Mouse (Mus musculus): ENCODE measurements around the gene Bcl2l10.

The Bcl2l10 gene

DNA sequence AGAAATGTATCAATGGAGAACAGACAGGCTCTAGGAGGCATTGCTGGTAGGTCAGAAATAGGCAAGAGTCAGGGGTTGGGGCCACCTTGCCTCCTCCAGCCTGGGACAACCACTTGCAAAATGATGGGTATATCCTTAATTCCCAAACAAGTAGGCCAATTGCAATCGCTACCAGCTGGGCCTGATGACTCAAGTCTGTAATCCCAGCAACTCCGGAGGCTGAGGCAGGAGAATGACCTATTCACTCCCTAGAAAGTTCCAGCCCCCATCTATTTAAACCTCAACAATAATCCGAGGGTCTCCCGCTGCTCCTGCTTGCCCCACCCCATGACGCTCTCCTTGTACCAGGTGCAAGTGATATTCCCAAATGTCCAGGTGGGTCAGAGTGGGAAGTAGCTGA lies at the start of gene Bcl2l10:
Gene Bcl2l10, plus strand, starts transcription at position 301 of the 400 bp plus-strand sequence.
- no peak for DNase-seq (ENCODE audit: low read depth, low spot score)

DNA sequence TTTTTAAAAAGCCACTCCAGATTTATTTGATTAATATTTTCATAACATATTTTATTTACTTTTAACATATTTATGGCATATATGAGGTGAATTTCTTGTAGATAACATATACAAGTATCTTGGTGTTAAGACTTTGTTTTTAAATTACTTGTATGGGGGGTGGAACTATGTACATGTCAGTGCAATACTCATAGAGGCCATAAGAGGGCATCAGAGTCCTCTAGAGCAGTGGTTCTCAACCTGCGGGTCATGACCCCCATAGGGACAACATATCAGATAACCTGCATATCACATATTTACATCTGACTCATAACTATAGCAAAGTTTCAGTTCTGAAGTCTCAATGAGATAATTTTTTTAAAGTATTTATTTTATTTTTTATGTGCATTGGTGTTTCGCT lies 48.2 kb upstream of the Bcl2l10 start:
- DNase-seq (ENCODE audit: low read depth, low spot score): no peak

DNA sequence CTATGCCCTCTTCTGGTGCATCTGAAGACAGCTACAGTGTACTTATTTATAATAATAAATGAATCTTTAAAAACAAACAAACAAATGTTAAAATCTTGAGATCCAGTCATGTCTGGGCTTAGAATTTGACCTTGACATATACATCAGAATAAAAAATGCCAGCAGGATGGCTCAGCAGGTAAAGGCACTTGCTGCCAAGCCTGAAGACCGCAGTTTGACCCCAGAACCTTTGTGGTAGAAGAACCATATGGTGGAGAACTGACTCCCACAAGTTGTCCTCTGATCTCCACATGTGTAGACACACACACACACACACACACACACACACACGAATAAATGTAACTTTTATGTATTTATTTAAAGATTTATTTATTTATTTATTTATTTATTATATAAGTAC lies 44.5 kb upstream of the Bcl2l10 start:
- DNase-seq (ENCODE audit: low read depth, low spot score): no peak

DNA sequence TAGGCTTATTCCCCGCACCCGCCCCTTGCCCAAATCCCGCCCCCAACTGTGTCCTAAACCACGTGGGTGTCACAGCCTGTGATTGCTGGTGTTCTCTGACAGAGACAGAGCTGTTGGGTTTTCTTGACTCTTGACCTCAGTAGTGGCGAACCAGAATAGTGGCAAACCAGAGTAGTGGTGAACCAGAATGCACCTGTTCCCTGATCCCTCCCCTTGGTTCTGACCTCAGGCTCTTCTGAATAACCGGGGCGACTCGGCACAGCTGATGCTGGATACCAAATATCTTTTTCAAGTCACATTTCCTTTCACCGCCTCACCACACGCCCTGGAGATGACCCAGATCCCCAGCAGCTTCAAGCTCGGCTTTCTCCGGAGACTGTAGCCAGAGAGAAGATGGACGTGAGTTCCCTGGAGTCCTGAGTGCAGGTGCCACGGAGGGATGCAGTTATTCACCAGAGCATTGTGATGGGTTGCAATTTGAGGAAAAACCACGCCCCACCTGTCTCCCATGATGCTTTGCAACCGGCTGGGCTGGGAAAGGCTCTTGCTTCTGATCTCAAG lies 43.8 kb upstream of the Bcl2l10 start:
- DNase-seq (ENCODE audit: low read depth, low spot score): no peak

DNA sequence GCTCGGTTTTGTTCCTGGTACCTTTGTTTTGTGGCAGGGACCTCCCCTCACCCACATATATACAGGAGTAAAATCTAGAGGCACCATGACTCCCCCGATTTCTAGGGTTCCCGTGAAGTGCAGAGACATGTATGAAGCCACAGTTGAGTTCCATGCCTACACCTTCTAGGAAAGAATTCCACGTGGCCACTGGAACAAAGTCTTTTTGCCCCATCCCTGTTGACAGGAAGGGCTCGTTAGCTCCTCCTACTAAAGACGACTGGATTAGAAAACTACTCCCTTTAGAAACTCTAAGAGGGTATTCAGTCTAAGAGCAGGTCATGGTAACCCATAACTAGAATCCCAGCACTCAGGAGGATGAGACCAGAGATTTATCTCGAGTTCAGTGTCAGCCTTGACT lies 43.3 kb upstream of the Bcl2l10 start:
- no peak for DNase-seq (ENCODE audit: low read depth, low spot score)

DNA sequence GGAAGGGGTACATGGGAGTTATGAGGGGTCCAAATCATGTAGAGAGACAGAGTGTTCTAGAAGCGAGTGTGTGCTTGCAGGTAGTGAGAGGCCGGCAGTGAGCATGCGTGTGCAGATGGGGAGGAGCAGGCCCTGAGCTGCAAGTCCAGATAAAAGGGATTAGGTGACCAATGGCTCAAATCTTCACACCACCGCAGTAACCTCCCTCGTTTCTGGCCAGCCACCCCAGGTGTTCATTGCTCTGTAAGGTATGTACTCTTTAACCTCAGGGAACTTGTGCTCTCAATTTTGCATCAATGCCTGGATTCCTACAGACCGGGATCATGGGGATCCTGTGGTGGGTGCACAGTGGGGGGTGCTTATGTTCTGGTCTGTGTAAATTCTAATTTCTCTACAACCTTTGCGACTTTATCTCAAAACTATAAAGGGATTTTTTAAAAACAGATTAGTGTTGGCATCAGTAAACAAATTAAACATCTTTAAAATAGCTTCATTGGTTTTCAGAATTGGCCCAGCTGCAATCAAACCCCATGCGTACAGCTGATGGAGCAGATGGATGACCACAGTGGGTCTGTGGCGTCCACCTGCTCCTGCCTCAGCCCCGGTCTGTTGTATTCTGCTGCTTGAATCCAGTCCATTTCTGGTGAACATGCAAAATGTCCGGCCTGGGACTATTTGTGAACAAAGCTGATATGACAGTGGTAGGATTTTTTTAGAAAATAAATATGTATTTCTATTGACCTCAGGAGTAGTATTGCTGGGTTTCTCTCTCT lies 41.2 kb upstream of the Bcl2l10 start, which contains the start of gene Gnb5:
Gene Gnb5, plus strand, starts transcription at position 163 of the 773 bp plus-strand sequence.
- DNase-seq (ENCODE audit: low read depth, low spot score): no peak

DNA sequence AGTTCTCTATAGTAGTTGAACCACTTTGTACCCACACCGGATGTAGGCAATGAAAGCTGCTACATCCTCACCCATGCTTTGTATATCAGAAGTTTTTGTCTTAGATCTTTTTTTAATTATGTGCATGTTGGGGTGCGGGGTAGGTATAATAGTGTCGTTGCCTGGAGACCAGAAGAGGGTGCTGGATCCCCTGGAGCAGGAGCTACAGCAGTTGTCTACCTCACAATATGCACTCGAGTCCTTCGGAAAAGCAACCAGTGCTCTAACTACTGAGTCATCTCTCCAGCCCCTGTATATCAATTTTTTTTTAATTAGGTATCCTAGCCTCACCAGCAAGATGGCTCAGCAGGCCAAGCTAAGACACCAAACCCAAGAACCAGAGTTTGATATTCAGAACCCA lies 40.5 kb upstream of the Bcl2l10 start:
- DNase-seq (ENCODE audit: low read depth, low spot score): no peak

DNA sequence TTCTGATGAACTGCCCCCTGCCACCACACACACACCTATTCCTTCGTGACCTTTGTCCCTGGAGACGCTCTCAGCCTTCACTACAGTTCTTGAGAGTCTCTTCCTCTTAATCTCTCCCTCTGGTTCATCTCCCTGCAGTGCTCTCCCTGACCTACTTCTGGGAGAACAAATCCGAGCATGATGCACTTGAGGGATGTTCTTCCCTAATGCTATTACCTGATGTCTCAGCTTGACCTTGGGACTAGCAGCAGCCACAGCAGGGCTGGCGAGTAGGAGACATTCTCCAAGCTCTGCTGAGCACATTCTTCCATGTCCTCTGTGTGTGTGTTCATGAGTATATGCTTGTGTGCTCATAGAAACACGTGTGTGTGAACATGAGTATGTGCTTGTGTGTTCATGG lies 38.9 kb upstream of the Bcl2l10 start:
- DNase-seq (ENCODE audit: low read depth, low spot score): no peak

DNA sequence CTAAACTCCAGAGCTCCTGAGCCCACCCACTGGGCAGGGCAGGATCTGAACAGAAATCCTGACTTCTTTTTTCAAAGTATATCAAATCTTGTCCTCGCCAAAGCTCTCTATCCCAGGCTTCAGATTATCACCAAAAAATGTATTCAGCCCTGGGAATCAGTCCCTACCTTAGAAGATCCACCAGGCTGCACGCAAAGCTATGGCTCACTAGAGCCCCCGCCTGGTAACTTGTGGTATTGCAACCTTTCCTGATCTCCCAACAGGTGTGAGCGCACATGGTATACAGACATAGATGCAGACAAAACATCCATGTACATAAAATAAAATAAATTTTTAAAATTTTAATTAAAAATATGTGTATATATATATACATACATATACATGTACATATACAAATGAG lies 35.5 kb upstream of the Bcl2l10 start:
- peak; percentile 73 for DNase-seq (ENCODE audit: low read depth, low spot score)

DNA sequence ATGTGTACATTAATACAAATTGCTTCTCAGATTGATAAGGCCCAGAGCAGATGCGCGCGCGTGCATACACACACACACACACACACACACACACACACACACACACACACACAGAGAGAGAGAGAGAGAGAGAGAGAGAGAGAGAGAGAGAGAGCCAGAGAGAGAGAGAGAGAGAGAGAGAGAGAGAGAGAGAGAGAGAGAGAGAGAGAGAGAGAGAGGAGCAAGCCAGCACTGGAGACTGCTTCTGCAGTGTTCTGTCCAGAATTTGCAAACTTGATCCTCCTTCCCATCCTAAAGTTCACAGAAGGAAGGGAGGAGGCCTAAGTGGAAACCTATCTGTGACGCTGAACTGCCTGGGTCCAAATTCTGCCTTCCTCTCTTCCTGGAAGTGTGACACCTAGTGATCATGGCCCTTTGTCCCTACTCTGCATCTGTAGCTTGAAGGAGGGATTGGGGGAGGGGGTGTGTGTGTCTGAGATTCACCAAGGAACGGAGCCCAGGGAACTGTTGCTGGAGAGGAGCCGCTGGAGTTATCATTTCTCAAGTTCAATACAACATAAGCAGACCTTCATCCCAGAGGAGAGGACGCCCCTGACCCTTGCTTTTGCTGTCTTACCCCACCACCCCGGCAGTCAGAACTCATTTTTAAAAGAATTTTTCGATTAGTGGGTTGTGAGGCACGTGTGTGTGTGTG lies 34.3 kb upstream of the Bcl2l10 start:
- DNase-seq (ENCODE audit: low read depth, low spot score): no peak

DNA sequence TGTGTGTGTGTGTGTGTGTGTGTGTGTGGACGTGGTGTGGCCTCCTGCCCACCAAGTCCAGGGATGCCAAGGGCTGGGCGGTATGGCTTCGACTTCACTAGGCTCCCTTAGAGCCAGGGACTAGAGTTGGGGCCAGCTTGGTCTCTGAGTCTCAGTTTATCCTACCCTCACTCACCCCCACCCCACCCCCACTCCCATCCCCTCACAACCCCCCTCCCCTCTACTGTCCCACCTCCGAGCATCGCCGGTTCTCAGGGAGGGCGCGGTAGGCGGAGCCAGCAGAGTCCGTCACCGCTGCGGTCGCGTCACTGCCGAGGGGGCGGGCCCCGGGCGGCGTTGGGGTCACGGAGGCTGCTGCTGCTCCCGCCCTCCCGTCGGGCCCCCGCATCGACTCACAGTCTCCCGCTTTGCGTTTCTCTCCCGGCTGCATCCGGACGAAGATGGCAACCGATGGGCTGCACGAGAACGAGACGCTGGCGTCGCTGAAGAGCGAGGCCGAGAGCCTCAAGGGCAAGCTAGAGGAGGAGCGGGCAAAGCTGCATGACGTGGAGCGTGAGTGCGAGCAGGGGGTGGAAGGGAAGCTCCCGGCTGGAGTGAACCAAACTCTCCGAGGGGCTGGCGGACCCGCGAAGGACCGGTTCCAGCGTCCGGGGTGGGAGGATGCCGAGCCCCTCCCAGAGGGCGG lies 33.6 kb upstream of the Bcl2l10 start:
- DNase-seq (ENCODE audit: low read depth, low spot score): peak; percentile 63

DNA sequence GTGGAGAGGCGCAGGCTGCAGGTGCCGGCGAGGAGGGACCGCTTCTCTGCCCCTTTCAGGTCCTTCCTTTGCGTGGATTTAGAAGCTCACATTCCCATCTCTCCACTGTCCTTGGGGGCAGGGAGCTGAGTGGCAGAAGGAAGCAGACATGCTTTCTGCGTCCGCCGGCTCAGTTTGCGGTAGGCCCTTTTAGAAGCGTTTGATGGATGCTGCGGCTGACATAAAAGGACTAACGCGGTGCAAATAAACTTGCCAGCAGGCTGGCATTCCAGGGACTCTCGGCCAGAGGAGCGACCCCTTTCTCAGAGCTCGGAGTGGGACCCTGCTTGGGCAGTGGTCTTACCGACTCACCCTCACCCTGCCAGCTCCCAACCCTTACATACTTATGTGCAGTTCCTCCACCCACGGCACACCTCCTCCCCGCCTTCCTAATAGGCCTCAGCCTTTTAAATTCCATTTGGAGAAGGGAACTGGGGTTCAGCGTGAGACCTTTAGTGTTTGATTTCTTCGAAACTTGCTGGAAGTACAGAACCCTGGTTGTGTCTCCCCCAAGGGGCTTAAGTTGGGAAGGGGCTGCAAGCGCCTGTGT lies 32.9 kb upstream of the Bcl2l10 start:
- DNase-seq (ENCODE audit: low read depth, low spot score): peak; percentile 25

DNA sequence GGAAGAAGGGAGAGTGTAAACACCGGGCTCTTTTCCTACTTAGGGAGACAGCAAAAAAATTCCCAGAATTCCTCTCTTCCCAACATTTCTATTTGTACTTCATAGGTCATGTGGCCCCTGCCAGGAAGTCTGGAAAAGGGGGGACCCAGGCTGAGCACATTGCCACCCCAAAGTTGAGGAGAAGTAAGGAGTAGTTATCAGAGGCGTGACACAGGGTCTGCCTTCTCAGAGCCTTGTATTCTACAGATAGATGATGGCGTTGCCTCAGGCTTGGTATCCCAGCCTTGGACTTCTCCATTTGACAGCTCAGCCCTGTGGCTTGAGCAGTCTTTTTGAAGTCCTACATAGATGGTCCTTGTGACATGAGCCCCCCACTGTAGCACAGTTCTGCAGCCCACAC lies 32.3 kb upstream of the Bcl2l10 start:
- no peak for DNase-seq (ENCODE audit: low read depth, low spot score)

DNA sequence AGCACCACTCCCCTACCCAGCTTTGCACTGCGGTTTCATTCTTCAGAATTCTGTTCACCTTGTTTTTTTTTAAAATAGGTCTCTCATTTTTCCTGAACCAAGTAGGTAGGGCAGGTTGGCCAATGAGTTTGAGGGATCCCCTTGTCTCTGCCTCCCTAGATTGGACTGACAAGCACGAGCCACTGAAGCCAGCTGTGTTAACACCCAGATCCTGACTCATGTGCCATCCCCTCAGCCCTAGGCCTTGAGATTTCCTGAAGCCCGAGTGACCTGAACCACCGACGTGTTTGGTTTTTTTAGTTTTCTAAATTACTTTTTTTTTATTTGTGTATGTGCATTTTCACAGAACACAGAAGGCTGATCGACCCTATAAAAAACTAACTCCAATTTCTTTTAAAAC lies 30.8 kb upstream of the Bcl2l10 start:
- DNase-seq (ENCODE audit: low read depth, low spot score): no peak

DNA sequence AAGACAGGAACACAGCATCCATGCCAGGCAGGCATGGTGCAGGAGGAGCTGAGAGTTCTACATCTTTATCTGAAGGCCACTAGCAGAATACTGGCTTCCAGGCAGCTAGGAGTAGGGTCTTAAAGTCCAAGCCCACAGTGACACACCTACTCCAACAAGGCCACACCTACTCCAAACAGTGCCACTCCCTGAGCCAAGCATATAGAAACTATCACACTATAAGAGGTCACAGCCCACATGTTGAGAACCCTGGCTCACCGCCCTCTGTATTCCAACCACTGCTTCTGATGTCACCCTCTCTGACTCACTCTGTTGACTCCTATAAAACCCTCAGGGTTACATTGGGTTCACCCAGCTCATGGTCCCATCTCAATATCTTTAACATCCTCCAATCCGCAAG lies 29.4 kb upstream of the Bcl2l10 start:
- DNase-seq (ENCODE audit: low read depth, low spot score): no peak

DNA sequence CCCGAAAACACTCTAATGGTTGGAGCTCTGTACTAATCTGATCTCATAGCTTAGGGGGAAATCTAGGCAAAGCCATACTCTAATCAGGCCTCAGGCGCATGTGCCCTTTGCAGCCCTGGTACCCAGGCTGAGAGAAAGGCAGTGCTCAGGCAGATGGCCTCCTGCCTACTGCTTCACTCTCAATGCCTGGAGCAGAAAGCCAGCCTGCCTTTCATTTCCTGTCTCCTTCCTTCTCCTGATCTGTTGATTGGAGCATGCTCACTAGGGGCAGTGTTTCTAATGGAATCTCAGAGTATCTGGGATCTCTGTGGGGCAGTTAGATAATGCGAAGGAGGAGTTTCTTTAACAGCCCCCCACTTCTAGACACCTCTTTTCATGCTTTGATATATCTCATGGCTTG lies 28.2 kb upstream of the Bcl2l10 start:
- peak; percentile 21 for DNase-seq (ENCODE audit: low read depth, low spot score)

DNA sequence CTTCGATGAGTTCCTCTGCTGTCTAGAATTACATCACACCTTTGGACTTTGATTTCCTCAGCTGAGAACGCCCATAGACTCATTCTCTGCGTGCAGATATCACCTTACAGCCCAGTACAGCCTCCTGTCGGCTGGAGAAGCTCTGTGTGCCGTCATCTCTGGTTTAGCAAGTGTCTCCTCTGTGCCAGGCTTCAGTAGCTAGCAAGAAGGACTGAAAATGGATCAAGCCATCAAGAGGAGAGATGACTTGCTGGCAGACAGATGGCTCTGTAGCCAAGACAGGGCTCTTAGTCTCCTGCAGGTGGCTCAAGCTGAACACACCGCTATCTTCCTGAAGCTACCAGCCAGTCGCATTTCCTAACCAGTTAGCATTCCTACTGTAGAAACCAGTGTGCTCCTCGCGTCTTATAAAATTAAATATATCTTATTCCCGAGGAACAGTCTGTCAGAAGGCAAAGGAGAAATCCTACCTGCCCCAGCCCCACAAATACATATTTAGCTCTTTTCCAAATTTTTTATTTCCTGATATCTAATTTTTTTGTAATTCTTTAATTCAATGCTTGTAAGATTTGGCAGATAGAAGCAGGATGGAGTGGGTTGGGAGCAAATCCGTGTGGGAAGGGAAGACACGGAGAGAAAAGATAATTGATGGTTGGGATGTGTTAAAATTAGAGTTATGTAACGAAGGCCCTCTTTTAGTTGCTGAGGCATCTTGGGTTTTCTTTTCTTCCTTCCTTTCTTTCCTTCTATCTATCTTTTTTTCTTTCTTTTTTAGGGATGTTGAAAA lies 25.3 kb upstream of the Bcl2l10 start:
- no peak for DNase-seq (ENCODE audit: low read depth, low spot score)

DNA sequence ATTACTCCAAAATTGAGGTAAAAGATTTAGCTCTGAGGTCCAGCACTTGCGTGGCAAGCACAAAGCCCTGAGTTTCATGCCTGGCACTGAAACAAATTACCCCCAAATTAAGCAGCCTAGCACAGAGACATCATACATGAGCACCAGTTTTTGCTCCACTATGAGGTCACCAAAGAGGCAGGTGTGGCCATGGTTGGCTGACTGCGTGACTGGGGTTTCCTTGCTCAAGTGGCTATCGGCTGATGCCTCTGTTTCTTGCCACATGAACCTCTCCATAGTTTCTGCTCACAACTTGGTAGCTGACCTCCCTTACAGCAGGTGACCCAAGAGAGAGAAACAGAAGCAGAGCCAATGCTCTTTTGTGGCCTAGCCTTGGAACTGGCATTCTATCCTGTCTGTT lies 19.5 kb upstream of the Bcl2l10 start:
- no peak for DNase-seq (ENCODE audit: low read depth, low spot score)

DNA sequence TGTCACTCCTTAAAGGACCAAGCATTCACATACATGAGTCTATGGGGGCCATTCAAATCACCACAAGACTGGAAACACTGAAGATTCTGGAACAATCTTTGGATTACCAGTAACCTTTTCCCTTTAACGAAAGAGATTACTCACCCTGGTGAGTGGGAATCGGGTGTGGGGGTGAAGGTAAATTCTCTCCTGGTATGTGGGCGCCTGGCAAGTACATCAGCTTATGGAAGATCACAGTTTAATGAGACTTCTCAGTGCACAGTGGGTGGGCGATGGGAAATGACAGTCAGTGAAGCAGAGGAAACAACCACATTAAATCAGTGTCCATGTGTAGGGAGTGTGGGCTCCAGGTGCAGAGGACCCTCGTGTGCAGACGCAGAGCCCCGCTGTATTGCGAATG lies 16.7 kb upstream of the Bcl2l10 start:
- DNase-seq (ENCODE audit: low read depth, low spot score): no peak

DNA sequence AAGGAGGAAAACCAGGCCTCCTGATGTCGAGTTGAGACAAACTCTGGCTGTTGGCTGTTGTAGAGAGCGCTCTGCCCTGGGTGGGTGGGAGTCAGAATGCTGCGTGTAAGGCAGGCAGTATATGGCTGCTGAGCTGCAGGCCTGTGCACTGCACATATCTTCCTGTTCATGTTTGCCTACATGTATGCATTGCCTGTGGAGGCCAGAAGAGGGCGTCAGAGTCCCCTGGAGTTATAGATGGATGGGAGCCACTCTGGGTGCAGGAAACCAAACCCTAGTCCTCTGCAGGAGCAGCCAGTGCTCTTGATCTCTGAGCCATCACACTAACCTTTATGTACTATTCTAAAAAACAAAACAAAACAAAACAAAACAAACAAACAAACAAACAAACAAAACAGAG lies 13.1 kb upstream of the Bcl2l10 start:
- DNase-seq (ENCODE audit: low read depth, low spot score): no peak

DNA sequence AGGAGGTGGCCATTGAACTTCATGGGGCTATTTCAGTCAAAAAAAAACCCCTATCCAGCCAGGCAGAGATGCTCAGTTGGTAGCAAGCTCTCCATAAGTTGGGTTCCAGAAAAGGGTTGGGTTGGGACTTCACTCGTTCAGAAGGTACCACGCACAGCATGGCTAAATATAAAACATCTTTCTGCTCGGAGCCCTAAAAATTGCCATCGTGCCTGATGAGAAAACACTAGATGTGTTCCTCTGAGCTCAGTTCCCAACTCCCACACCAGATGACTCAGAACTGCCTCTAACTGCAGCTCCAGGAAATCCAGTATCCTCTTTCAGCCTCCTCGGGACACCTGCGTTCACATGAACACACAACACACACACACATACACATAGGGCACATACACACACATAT lies 9.5 kb upstream of the Bcl2l10 start:
- DNase-seq (ENCODE audit: low read depth, low spot score): no peak

Data from forelimb bud, embryonic 11.5 days (tissue).